Mouse (Mus musculus) heart, postnatal 0 days (tissue): ENCODE results near the gene AI597479.
A peak's percentile ranks its signal among the peaks of the same experiment; 100 is the strongest.

ENCODE experiments used
- CTCF ChIP-seq: IDR thresholded peaks from 2 replicates; pipeline ENCODE4 v1.5.1; 2016; ENCODE audit warnings: antibody characterized with exemption, control low read depth, low read depth
- EP300 ChIP-seq: IDR thresholded peaks from 2 replicates; pipeline ENCODE4 v1.6.1; 2016; ENCODE audit warnings: antibody characterized with exemption, low read depth

DNA sequence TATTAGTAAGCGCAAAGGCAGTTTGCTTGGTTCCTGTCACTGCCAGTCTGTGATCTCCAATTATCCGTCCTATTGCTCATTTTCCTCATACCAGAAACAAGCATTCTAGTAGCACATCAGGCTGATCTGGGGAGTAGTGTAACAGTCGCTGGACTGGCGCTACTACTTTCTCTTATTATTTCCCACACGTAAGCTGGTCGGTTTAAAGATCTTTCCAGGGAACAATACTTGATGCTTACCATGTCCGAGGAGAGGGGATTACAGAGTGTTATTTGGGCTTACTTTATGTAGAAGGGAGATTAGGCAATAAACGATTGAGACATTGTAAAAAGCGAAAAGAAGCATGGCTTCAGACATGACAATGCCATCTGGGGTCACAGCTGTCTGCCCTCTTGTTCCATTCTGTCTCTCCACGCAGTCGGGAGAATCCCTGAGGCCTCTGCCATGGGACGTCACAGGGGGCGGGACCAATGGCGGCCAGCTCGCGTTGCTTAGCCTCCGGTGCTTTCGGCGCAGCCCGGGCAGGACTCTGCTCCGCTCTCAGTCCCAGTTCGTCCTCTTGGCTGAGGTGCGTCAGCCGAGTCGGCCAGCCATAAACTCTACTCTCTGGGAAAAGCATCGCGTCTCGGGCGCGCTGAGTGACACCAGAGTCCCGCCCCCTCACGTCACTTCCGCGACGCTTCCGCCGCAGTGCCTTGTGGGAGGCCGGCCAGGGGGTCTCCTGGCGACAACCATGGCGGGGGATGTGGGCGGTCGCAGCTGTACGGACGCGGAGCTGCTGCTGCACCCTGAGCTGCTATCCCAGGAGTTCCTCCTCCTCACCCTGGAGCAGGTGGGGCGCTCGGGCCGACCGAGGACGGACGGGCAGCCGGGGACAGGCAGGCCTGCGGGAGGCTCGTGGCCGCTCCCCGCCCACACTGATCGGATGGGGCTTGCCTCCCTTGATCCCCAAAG is at the start of gene AI597479, which contains the start of gene Tgfbrap1:
- TF ChIP-seq CTCF (no peak), EP300 (peak; percentile 37; the same call in 1 of the 2 replicates)
